Mouse (Mus musculus): ENCODE data around the gene Hmx2. TPM values are rescaled to one million over a fixed set of nuclear protein-coding genes. Genes with fewer than 3 reads are reported as not detected.

Gene Hmx2
- polyA plus RNA-seq, 1 experiment from 2014 or later, result 2.7 TPM

DNA sequence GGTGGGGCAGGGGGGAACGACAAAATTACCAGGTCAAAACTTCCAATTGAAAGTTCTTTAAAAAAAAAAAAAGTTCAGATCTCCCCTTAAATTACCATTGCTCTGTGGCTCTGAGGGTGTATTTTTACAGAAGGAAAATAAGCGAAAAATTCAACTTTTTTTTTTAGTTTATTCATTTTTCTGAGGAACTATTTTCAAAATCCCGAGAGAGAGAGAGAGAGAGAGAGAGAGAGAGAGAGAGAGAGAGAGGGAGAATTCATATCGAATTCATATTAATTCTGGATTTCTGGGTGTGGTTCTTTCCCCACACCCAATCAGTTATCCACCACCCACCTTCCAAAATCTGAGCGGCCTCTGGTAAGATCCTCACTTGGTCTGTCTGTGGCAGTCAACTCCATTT, 3.7 kb upstream of the Hmx2 start:
- no peak overlapping the region for H3K27ac ChIP-seq (ENCODE audit: low read depth, low read length)
- peak overlapping the region; percentile 40 for H3K4me3 ChIP-seq (ENCODE audit: low read depth, low read length)
- WGBS, result 2% methylated on average over 5 of the region's 5 CpGs
- no peaks in the 10 kb centered on the region for H3K36me3 ChIP-seq (ENCODE audit: control insufficient read depth, insufficient read depth, low read length)
- no peak for DNase-seq (ENCODE audit: low spot score)
- H3K9ac ChIP-seq (ENCODE audit: low read depth, low read length), result no peak overlapping the region
- no peaks in the 10 kb centered on the region for H3K9me3 ChIP-seq (ENCODE audit: control insufficient read depth, low read length)
- no peak overlapping the region for H3K4me2 ChIP-seq (replicated peaks; ENCODE audit: low read depth, low read length)
- peaks cover 95% of the 10 kb centered on the region for H3K27me3 ChIP-seq (ENCODE audit: control insufficient read depth, insufficient read depth, low read length)
- no peak for ATAC-seq (ENCODE audit: low FRiP score)
- peaks cover 19% of the 10 kb centered on the region for H3K4me1 ChIP-seq (replicated peaks; ENCODE audit: control insufficient read depth, insufficient read depth, low read length)

GRCm38 (mm10) chr7:131545701-131546385, 2.7 kb upstream of the Hmx2 start:
- H3K36me3 ChIP-seq (ENCODE audit: control insufficient read depth, insufficient read depth, low read length), result no peaks in the 10 kb centered on the region
- H3K9me3 ChIP-seq (ENCODE audit: control insufficient read depth, low read length), result no peaks in the 10 kb centered on the region
- H3K27me3 ChIP-seq (ENCODE audit: control insufficient read depth, insufficient read depth, low read length), result peaks cover 96% of the 10 kb centered on the region
- WGBS, result 2% methylated on average over 13 of the region's 13 CpGs
- H3K4me1 ChIP-seq (replicated peaks; ENCODE audit: control insufficient read depth, insufficient read depth, low read length), result peaks cover 19% of the 10 kb centered on the region
- 0 out of 2 replicates have a peak overlapping the region, but pooled peaks have one; percentile 4 for H3K4me2 ChIP-seq (replicated peaks; ENCODE audit: low read depth, low read length)
- DNase-seq (ENCODE audit: low spot score) (peak; percentile 48), ATAC-seq (ENCODE audit: low FRiP score) (no peak)
- H3K4me3 ChIP-seq (ENCODE audit: low read depth, low read length), result no peak overlapping the region
- H3K9ac ChIP-seq (ENCODE audit: low read depth, low read length), result no peak overlapping the region
- H3K27ac ChIP-seq (ENCODE audit: low read depth, low read length), result no peak overlapping the region

- DNase-seq (ENCODE audit: low spot score), result peak; percentile 54
- Histone ChIP-seq H3K27ac (ENCODE audit: low read depth, low read length) (no peak overlapping the region), H3K27me3 (ENCODE audit: control insufficient read depth, insufficient read depth, low read length) (peaks cover 96% of the 10 kb centered on the region), H3K4me1 (replicated peaks; ENCODE audit: control insufficient read depth, insufficient read depth, low read length) (peaks cover 18% of the 10 kb centered on the region), H3K36me3 (ENCODE audit: control insufficient read depth, insufficient read depth, low read length) (no peaks in the 10 kb centered on the region), H3K4me3 (ENCODE audit: low read depth, low read length) (no peak overlapping the region), H3K4me2 (replicated peaks; ENCODE audit: low read depth, low read length) (no peak overlapping the region), H3K9ac (ENCODE audit: low read depth, low read length) (no peak overlapping the region), H3K9me3 (ENCODE audit: control insufficient read depth, low read length) (no peaks in the 10 kb centered on the region)
- no peak for ATAC-seq (ENCODE audit: low FRiP score)
- 5% methylated on average over 2 of the region's 2 CpGs for WGBS
These were observed 2.1 kb upstream of the Hmx2 start for GRCm38 (mm10) chr7:131546423-131546822.

DNA sequence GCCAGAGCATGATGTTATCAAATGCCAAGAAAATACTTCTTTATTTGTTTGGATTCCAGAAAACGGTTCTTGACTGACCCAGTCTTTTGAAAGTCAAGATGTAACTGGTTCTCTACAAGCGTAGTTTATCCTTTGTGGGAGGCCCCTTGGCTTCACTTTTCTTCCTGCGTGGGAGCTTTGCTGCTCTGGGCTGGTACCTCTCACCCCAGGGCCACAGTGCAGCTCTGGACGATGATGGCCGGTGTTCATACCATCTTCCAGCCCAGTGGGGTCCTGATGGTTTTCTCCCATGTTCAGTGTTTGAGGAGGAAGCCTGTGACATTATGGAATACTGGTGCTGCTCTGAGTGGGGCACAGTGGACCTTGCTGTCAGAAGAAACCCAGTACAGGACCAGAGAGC, 1.1 kb upstream of the Hmx2 start:
- ATAC-seq (ENCODE audit: low FRiP score) (no peak), DNase-seq (ENCODE audit: low spot score) (peak; percentile 44)
- WGBS, result 4% methylated on average over 5 of the region's 5 CpGs
- Histone ChIP-seq H3K4me1 (replicated peaks; ENCODE audit: control insufficient read depth, insufficient read depth, low read length) (peaks cover 13% of the 10 kb centered on the region), H3K36me3 (ENCODE audit: control insufficient read depth, insufficient read depth, low read length) (no peaks in the 10 kb centered on the region), H3K27ac (ENCODE audit: low read depth, low read length) (no peak overlapping the region), H3K9ac (ENCODE audit: low read depth, low read length) (no peak overlapping the region), H3K4me3 (ENCODE audit: low read depth, low read length) (no peak overlapping the region), H3K4me2 (replicated peaks; ENCODE audit: low read depth, low read length) (no peak overlapping the region), H3K27me3 (ENCODE audit: control insufficient read depth, insufficient read depth, low read length) (peaks cover 96% of the 10 kb centered on the region), H3K9me3 (ENCODE audit: control insufficient read depth, low read length) (no peaks in the 10 kb centered on the region)

GRCm38 (mm10) chr7:131551471-131551870, 2.9 kb downstream of the Hmx2 start:
- peak; percentile 47 for DNase-seq (ENCODE audit: low spot score)
- H3K9me3 ChIP-seq (ENCODE audit: control insufficient read depth, low read length), result no peaks in the 10 kb centered on the region
- 0% methylated on average over 4 of the region's 4 CpGs for WGBS
- no peak for ATAC-seq (ENCODE audit: low FRiP score)
- peaks cover 97% of the 10 kb centered on the region for H3K27me3 ChIP-seq (ENCODE audit: control insufficient read depth, insufficient read depth, low read length)
- H3K4me2 ChIP-seq (replicated peaks; ENCODE audit: low read depth, low read length), result no peak overlapping the region
- no peak overlapping the region for H3K4me3 ChIP-seq (ENCODE audit: low read depth, low read length)
- no peak overlapping the region for H3K9ac ChIP-seq (ENCODE audit: low read depth, low read length)
- no peak overlapping the region for H3K27ac ChIP-seq (ENCODE audit: low read depth, low read length)
- H3K36me3 ChIP-seq (ENCODE audit: control insufficient read depth, insufficient read depth, low read length), result no peaks in the 10 kb centered on the region
- H3K4me1 ChIP-seq (replicated peaks; ENCODE audit: control insufficient read depth, insufficient read depth, low read length), result peaks cover 14% of the 10 kb centered on the region; the same call in 1 of the 2 replicates

- DNase-seq (ENCODE audit: low spot score), result peak; percentile 64
- no peak overlapping the region for H3K9ac ChIP-seq (ENCODE audit: low read depth, low read length)
- no peak overlapping the region for H3K27ac ChIP-seq (ENCODE audit: low read depth, low read length)
- no peaks in the 10 kb centered on the region for H3K9me3 ChIP-seq (ENCODE audit: control insufficient read depth, low read length)
- ATAC-seq (ENCODE audit: low FRiP score), result peak; percentile 28
- 0 out of 2 replicates have a peak overlapping the region, but pooled peaks have one; percentile 1 for H3K4me3 ChIP-seq (ENCODE audit: low read depth, low read length)
- no peak overlapping the region for H3K4me2 ChIP-seq (replicated peaks; ENCODE audit: low read depth, low read length)
- peaks cover 14% of the 10 kb centered on the region; the same call in 1 of the 2 replicates for H3K4me1 ChIP-seq (replicated peaks; ENCODE audit: control insufficient read depth, insufficient read depth, low read length)
- no peaks in the 10 kb centered on the region for H3K36me3 ChIP-seq (ENCODE audit: control insufficient read depth, insufficient read depth, low read length)
- H3K27me3 ChIP-seq (ENCODE audit: control insufficient read depth, insufficient read depth, low read length), result peaks cover 97% of the 10 kb centered on the region
- under 1% methylated on average over 42 of the region's 42 CpGs for WGBS
These were observed 3.6 kb downstream of the Hmx2 start for GRCm38 (mm10) chr7:131551931-131552741.

GRCm38 (mm10) chr7:131552781-131553180, 4.2 kb downstream of the Hmx2 start:
- Histone ChIP-seq H3K4me3 (ENCODE audit: low read depth, low read length) (0 out of 2 replicates have a peak overlapping the region, but pooled peaks have one; percentile 1), H3K27ac (ENCODE audit: low read depth, low read length) (no peak overlapping the region), H3K36me3 (ENCODE audit: control insufficient read depth, insufficient read depth, low read length) (no peaks in the 10 kb centered on the region), H3K9ac (ENCODE audit: low read depth, low read length) (no peak overlapping the region), H3K4me2 (replicated peaks; ENCODE audit: low read depth, low read length) (no peak overlapping the region), H3K27me3 (ENCODE audit: control insufficient read depth, insufficient read depth, low read length) (peaks cover 98% of the 10 kb centered on the region), H3K9me3 (ENCODE audit: control insufficient read depth, low read length) (no peaks in the 10 kb centered on the region), H3K4me1 (replicated peaks; ENCODE audit: control insufficient read depth, insufficient read depth, low read length) (peaks cover 14% of the 10 kb centered on the region; the same call in 1 of the 2 replicates)
- WGBS, result under 1% methylated on average over 5 of the region's 5 CpGs
- DNase-seq (ENCODE audit: low spot score) (no peak), ATAC-seq (ENCODE audit: low FRiP score) (no peak)

DNA sequence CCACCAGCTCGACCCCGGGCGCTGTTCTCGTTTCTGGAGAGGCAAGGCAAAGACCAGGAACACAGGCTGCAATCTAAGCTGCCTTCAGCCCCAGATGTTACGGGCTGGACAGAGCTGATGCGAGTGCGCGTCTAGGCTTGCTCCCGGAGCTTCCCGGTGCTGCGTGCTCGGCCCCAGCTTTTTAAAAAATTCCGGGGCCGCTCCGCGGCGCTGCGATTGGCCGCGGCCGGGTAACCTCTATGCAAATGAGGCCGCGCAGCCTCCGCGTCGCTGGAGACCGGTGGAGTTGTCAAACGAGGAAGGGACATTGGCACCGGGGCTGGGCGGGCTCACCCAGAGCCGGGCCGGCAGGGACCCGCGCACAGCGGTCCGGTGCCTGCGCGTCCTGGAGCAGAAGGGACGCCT, 5.2 kb downstream of the Hmx2 start:
- under 1% methylated on average over 39 of the region's 39 CpGs for WGBS
- DNase-seq (ENCODE audit: low spot score) (peak; percentile 72), ATAC-seq (ENCODE audit: low FRiP score) (peak; percentile 70)
- H3K36me3 ChIP-seq (ENCODE audit: control insufficient read depth, insufficient read depth, low read length), result no peaks in the 10 kb centered on the region
- H3K27ac ChIP-seq (ENCODE audit: low read depth, low read length), result peak overlapping the region; percentile 54; the same call in 1 of the 2 replicates
- peaks cover 14% of the 10 kb centered on the region; the same call in 1 of the 2 replicates for H3K4me1 ChIP-seq (replicated peaks; ENCODE audit: control insufficient read depth, insufficient read depth, low read length)
- peak overlapping the region; percentile 66 for H3K4me2 ChIP-seq (replicated peaks; ENCODE audit: low read depth, low read length)
- peak overlapping the region; percentile 37 for H3K4me3 ChIP-seq (ENCODE audit: low read depth, low read length)
- no peaks in the 10 kb centered on the region for H3K9me3 ChIP-seq (ENCODE audit: control insufficient read depth, low read length)
- H3K9ac ChIP-seq (ENCODE audit: low read depth, low read length), result no peak overlapping the region; the same call in 1 of the 2 replicates
- H3K27me3 ChIP-seq (ENCODE audit: control insufficient read depth, insufficient read depth, low read length), result peaks cover 96% of the 10 kb centered on the region
